Mouse (Mus musculus) ES-E14 (cell line): ENCODE data around the gene Slc5a5.

Experiments used
- MAFK ChIP-seq: IDR thresholded peaks from 2 replicates; pipeline ENCODE4 v1.6.1; 2014; ENCODE audit warnings: mild to moderate bottlenecking, low read depth, low read length, inconsistent platforms; ENCODE audit not compliant: insufficient read depth
- ZC3H11A ChIP-seq: IDR thresholded peaks from 2 replicates; pipeline ENCODE4 v1.6.1; 2012; ENCODE audit warnings: low read depth, mild to moderate bottlenecking, inconsistent platforms, low read length, borderline replicate concordance
- ZNF384 ChIP-seq: IDR thresholded peaks from 2 replicates; pipeline ENCODE4 v1.6.1; 2012; ENCODE audit warnings: low read depth, low read length, inconsistent platforms

DNA sequence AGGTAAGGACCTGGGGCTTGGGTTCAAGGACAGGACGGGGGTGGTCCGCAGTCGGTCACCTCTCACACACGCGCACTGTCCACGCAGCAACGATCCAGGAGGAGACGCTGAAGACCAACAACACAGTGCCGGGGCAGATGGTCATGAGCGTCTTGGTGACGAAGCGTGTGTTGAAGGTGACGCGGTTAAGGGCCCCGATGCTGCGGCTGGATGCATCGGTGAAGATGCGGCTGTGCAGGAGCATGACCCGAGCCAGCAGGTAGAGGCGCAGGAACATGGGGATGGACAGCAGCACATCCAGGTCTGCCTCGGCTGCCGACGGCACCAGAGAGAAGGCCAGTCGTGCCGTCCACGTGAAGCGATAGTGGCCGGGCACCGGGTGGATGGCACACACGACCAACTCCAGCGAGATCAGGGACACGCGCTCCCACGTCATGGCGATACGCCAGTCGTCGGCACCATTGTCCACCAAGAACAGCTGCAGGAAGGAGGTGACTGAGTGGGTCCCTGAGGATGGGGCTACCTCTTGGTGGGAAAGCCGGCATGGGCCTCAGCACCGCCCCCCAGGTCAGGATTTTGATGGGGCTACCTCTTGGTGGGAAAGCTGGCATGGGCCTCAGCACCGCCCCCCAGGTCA lies 39.8 kb downstream of the Slc5a5 start:
- TF ChIP-seq MAFK (no peak), ZC3H11A (no peak), ZNF384 (no peak)
